Mouse (Mus musculus) testis, adult 2 months (tissue): ENCODE measurements around the gene Dnajb3. TPM values are rescaled to one million over a fixed set of nuclear protein-coding genes. Genes with fewer than 3 reads are reported as not detected.
A peak's percentile ranks its signal among the peaks of the same experiment; 100 is the strongest.

Experiments used
- H3K27ac ChIP-seq: fragments of 200-500 bp; 2 replicates; pipeline ENCODE4 v1.5.1; 2012; ENCODE audit warnings: low read depth, low read length; ENCODE audit not compliant: control insufficient read depth, insufficient read depth
- H3K27me3 ChIP-seq: fragments of 200-500 bp; 2 replicates; pipeline ENCODE4 v1.6.1; 2012; ENCODE audit warnings: mild to moderate bottlenecking, low read length, moderate library complexity; ENCODE audit not compliant: control insufficient read depth, insufficient read depth
- H3K36me3 ChIP-seq: fragments of 200-500 bp; 2 replicates; pipeline ENCODE4 v1.6.1; 2012; ENCODE audit warnings: mild to moderate bottlenecking, low read length; ENCODE audit not compliant: control insufficient read depth, insufficient read depth
- H3K4me1 ChIP-seq: fragments of 200-500 bp; 2 replicates; pipeline ENCODE4 v1.6.1; 2012; ENCODE audit warnings: low read length; ENCODE audit not compliant: control insufficient read depth, insufficient read depth
- H3K4me3 ChIP-seq: fragments of 200-500 bp; 2 replicates; pipeline ENCODE4 v1.5.1; 2012; ENCODE audit warnings: low read depth, mild to moderate bottlenecking, low read length, moderate library complexity, mixed read lengths; ENCODE audit not compliant: control insufficient read depth
- CTCF ChIP-seq: fragments of 200-500 bp; IDR thresholded peaks from 2 replicates; pipeline ENCODE4 v1.5.1; 2012; ENCODE audit warnings: low read depth, mild to moderate bottlenecking, inconsistent platforms, low read length, moderate library complexity; ENCODE audit not compliant: control insufficient read depth, insufficient read depth, insufficient replicate concordance
- POLR2A ChIP-seq: fragments of 200-500 bp; IDR thresholded peaks from 2 replicates; pipeline ENCODE4 v1.6.1; 2012; ENCODE audit warnings: low read depth, mild to moderate bottlenecking, inconsistent platforms, low read length, moderate library complexity; ENCODE audit not compliant: control insufficient read depth
- polyA plus RNA-seq: library from polyadenylated mRNA; depleted of rRNA; stranded (reverse); fragments of >200 nt; gene quantifications from 2 replicates; pipeline ENCODE4 v1.2.3, GENCODE M21; 2012

Dnajb3 gene
- polyA plus RNA-seq, 1 experiment, result 1,175 TPM

- Histone ChIP-seq H3K36me3 (no peaks in the 10 kb centered on the region; the same call in 1 of the 2 replicates), H3K4me1 (peaks cover 2% of the 10 kb centered on the region; the same call in 1 of the 2 replicates), H3K27me3 (no peaks in the 10 kb centered on the region), H3K4me3 (no peak overlapping the region), H3K27ac (no peak overlapping the region)
- TF ChIP-seq POLR2A (no peak), CTCF (no peak)
Observed at GRCm38 (mm10) chr1:88230981-88231802, 25.6 kb upstream of the Dnajb3 start.

- no peak overlapping the region for H3K27ac ChIP-seq
- no peak overlapping the region for H3K4me3 ChIP-seq
- peaks cover 2% of the 10 kb centered on the region; the same call in 1 of the 2 replicates for H3K4me1 ChIP-seq
- H3K27me3 ChIP-seq, result no peaks in the 10 kb centered on the region
- TF ChIP-seq CTCF, result no peak
- no peak for TF ChIP-seq POLR2A
- no peaks in the 10 kb centered on the region; the same call in 1 of the 2 replicates for H3K36me3 ChIP-seq
Observed at GRCm38 (mm10) chr1:88230421-88230820, 24.8 kb upstream of the Dnajb3 start.

- H3K36me3 ChIP-seq, result no peaks in the 10 kb centered on the region; the same call in 1 of the 2 replicates
- TF ChIP-seq POLR2A (no peak), CTCF (no peak)
- no peaks in the 10 kb centered on the region for H3K27me3 ChIP-seq
- no peak overlapping the region for H3K4me3 ChIP-seq
- H3K4me1 ChIP-seq, result peaks cover 2% of the 10 kb centered on the region; the same call in 1 of the 2 replicates
- no peak overlapping the region for H3K27ac ChIP-seq
Observed at GRCm38 (mm10) chr1:88229986-88230385, 24.4 kb upstream of the Dnajb3 start.

- H3K27me3 ChIP-seq, result no peaks in the 10 kb centered on the region
- H3K27ac ChIP-seq, result no peak overlapping the region
- no peaks in the 10 kb centered on the region; the same call in 1 of the 2 replicates for H3K36me3 ChIP-seq
- H3K4me1 ChIP-seq, result peaks cover 2% of the 10 kb centered on the region; the same call in 1 of the 2 replicates
- no peak overlapping the region for H3K4me3 ChIP-seq
- no peak for TF ChIP-seq POLR2A
Observed at GRCm38 (mm10) chr1:88229566-88229965, 24.0 kb upstream of the Dnajb3 start.

- no peaks in the 10 kb centered on the region; the same call in 1 of the 2 replicates for H3K36me3 ChIP-seq
- TF ChIP-seq CTCF (no peak), POLR2A (no peak)
- peak overlapping the region; percentile 77 for H3K4me3 ChIP-seq
- no peaks in the 10 kb centered on the region for H3K27me3 ChIP-seq
- H3K4me1 ChIP-seq, result peaks cover 2% of the 10 kb centered on the region; the same call in 1 of the 2 replicates
- H3K27ac ChIP-seq, result no peak overlapping the region
Observed at GRCm38 (mm10) chr1:88228121-88228520, 22.5 kb upstream of the Dnajb3 start.

GRCm38 (mm10) chr1:88227482-88227881, 21.9 kb upstream of the Dnajb3 start:
- no peak for TF ChIP-seq CTCF
- no peak for TF ChIP-seq POLR2A
- no peaks in the 10 kb centered on the region; the same call in 1 of the 2 replicates for H3K36me3 ChIP-seq
- H3K4me1 ChIP-seq, result peaks cover 2% of the 10 kb centered on the region; the same call in 1 of the 2 replicates
- no peaks in the 10 kb centered on the region for H3K27me3 ChIP-seq
- H3K4me3 ChIP-seq, result peak overlapping the region; percentile 77
- 0 out of 2 replicates have a peak overlapping the region, but pooled peaks have one; percentile 0 for H3K27ac ChIP-seq

- Histone ChIP-seq H3K4me1 (peaks cover 2% of the 10 kb centered on the region; the same call in 1 of the 2 replicates), H3K4me3 (peak within 1 kb of the TSS; percentile 77), H3K36me3 (no peaks in the 10 kb centered on the region; the same call in 1 of the 2 replicates), H3K27ac (peak within 1 kb of the TSS; percentile 90), H3K27me3 (no peaks in the 10 kb centered on the region)
- TF ChIP-seq CTCF (no peak), POLR2A (no peak)
Observed at GRCm38 (mm10) chr1:88226670-88227379, 21.2 kb upstream of the Dnajb3 start, which contains the start of gene Mroh2a. Gene Mroh2a (plus strand): TSS chr1:88226986.
